ENCODE assay signal across 9 mouse cellular contexts in the genomic region with DNA sequence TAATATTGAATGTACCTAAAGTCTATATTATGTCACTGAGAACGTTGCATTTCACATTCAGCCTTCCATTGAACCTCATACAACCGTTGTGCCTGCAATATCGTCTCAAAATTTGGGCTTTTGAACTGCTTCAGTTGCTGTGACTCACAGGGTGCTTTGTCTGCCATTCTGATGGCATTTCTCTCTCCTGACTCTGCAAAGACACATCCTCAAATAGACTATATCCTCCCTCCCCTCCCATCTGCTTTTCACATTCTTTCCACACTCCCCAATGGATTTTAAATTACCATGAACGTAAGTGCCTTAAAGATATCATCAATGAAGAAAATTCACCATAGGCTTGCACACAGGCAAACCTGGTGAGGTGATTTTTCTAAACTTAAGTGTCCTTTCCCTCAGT.
"Had no signal": no experiment of that assay in that cellular context is flagged by ENCODE, and none has a peak within 500 bp of the region (broad histone marks: within the 10 kb centered on the region; RNA-seq: fewer than 3 reads in every experiment).

No protein-coding gene starts in this region.

- ATAC-seq: midbrain, embryonic 15.5 days had no signal

- DNase-seq: lung, adult 18-20 months; lung, embryonic 14.5 days; lung, postnatal 10 days; lung, postnatal 4 days; right cerebral cortex, postnatal 25 days; thymus, adult 18-20 months; thymus, postnatal 14 days; thymus, postnatal 36 days had no signal
